Mouse (Mus musculus) left cerebral cortex, postnatal 10 days (tissue): ENCODE data around the gene Rho. TPM values are rescaled to one million over a fixed set of nuclear protein-coding genes. Genes with fewer than 3 reads are reported as not detected.
A peak's percentile ranks its signal among the peaks of the same experiment; 100 is the strongest.

Source experiments
- DNase-seq, 2 experiments: peaks; one replicate each; pipeline ENCODE4 v3.0.0; 2021 to 2022; ENCODE audit warnings: low spot score in 2 of 2, mixed read lengths in 1 of 2; ENCODE audit errors: extremely low spot score in 1 of 2
- intact Hi-C: fragments of 180-260 bp; cut with DNase I; formaldehyde crosslinking; loops from one replicate; pipeline ENCODE4 v1.15.1; 2025
- total RNA-seq, 2 experiments: library from RNA; stranded (reverse); gene quantifications; 2 replicates each; pipeline ENCODE4 v1.2.3; 2021

The Rho gene
- total RNA-seq, 2 experiments from 2014 or later: 0.36 to 0.49 TPM

GRCm38 (mm10) chr6:115969103-115969502 lies 37.6 kb downstream of the Rho start:
- DNase-seq: no peak
- intact Hi-C loops: no loop called here

- no peak for DNase-seq
These were observed 38.4 kb downstream of the Rho start for GRCm38 (mm10) chr6:115969952-115970351.

GRCm38 (mm10) chr6:115971273-115972060 lies 39.9 kb downstream of the Rho start:
- intact Hi-C loops: no loop called here
- DNase-seq: peak in 1 of 2 experiments; percentile 51

More at GRCm38 (mm10) chr6:115969952-115970351, 38.4 kb downstream of the Rho start:
- intact Hi-C loops: no loop called here

- intact Hi-C loops: no loop called here
- no peak for DNase-seq
These were observed 40.7 kb downstream of the Rho start for GRCm38 (mm10) chr6:115972083-115972764.

- intact Hi-C loops: no loop called here
These were observed 41.8 kb downstream of the Rho start for GRCm38 (mm10) chr6:115973139-115973875.

GRCm38 (mm10) chr6:115973881-115974662 lies 42.5 kb downstream of the Rho start:
- intact Hi-C loops: no loop called here
- peak in 1 of 2 experiments; percentile 52 for DNase-seq

More at GRCm38 (mm10) chr6:115973139-115973875, 41.8 kb downstream of the Rho start:
- no peak for DNase-seq

- DNase-seq: no peak
- intact Hi-C loops: no loop called here
These were observed 44.1 kb downstream of the Rho start for GRCm38 (mm10) chr6:115975606-115976005.

- intact Hi-C loops: no loop called here
- DNase-seq: no peak
These were observed 46.3 kb downstream of the Rho start for GRCm38 (mm10) chr6:115977810-115978209.

- intact Hi-C loops: no loop called here
- DNase-seq: no peak
These were observed 47.0 kb downstream of the Rho start for GRCm38 (mm10) chr6:115978596-115978995.

GRCm38 (mm10) chr6:115982889-115983288 lies 51.3 kb downstream of the Rho start:
- no peak for DNase-seq
- intact Hi-C loops: no loop called here

- intact Hi-C loops: no loop called here
- DNase-seq: no peak
These were observed 51.9 kb downstream of the Rho start for GRCm38 (mm10) chr6:115983306-115984038.

GRCm38 (mm10) chr6:115984580-115984979 lies 53.0 kb downstream of the Rho start:
- no peak for DNase-seq
- intact Hi-C loops: no loop called here

- DNase-seq: no peak
- intact Hi-C loops: no loop called here
These were observed 54.1 kb downstream of the Rho start for GRCm38 (mm10) chr6:115985622-115986021.

GRCm38 (mm10) chr6:115986472-115987095 lies 55.0 kb downstream of the Rho start:
- peak in 1 of 2 experiments; percentile 74 for DNase-seq
- intact Hi-C loops: no loop called here

- intact Hi-C loops: no loop called here
- no peak for DNase-seq
These were observed 55.7 kb downstream of the Rho start for GRCm38 (mm10) chr6:115987096-115987747.

- DNase-seq: no peak
- intact Hi-C loops: no loop called here
These were observed 57.5 kb downstream of the Rho start for GRCm38 (mm10) chr6:115989032-115989431.

- DNase-seq: no peak
- intact Hi-C loops: loop anchor here (5.0 kb wide), 1 partner anchor 137 kb away; the partner anchor contains the start of genes Ift122 and Mbd4
These were observed 58.1 kb downstream of the Rho start for GRCm38 (mm10) chr6:115989607-115990006.
